Mouse (Mus musculus) CH12.LX (cell line): ENCODE results near the gene Atp5b. TPM values are rescaled to one million over a fixed set of nuclear protein-coding genes. Genes with fewer than 3 reads are reported as not detected.
A peak's percentile ranks its signal among the peaks of the same experiment; 100 is the strongest.
"Not testable (repeated sequence)": the region's sequence is repeated elsewhere in the genome, so short reads cannot be mapped to it uniquely, and the experiment has no call there.

Experiments
- DNase-seq: peaks from one replicate; pipeline ENCODE4 v3.0.0-alpha.2; 2013; ENCODE audit errors: extremely low read depth
- H3K27ac ChIP-seq: 2 replicates; pipeline ENCODE4 v1.5.1; 2012; ENCODE audit warnings: low read depth, mild to moderate bottlenecking, control low read depth, moderate library complexity; ENCODE audit not compliant: insufficient read depth
- H3K27me3 ChIP-seq: replicated peaks from 2 replicates; pipeline ENCODE3; 2012; ENCODE audit warnings: inconsistent platforms
- H3K36me3 ChIP-seq, 2 experiments: replicated peaks in 1 of 2; 2 replicates each; pipeline versions ENCODE3 to v1.6.1; 2012; ENCODE audit warnings: inconsistent platforms in 1 of 2, low read length in 1 of 2, mild to moderate bottlenecking in 1 of 2, mixed read lengths in 1 of 2, moderate library complexity in 1 of 2; ENCODE audit not compliant: control insufficient read depth in 1 of 2, insufficient read depth in 1 of 2
- H3K4me1 ChIP-seq, 2 experiments: 2 replicates each; pipeline ENCODE4 v1.6.1; 2012; ENCODE audit warnings: inconsistent platforms in 1 of 2, moderate library complexity in 1 of 2; ENCODE audit not compliant: insufficient read depth in 2 of 2, control insufficient read depth in 1 of 2
- H3K4me2 ChIP-seq: 2 replicates; pipeline ENCODE4 v1.6.1; 2012; ENCODE audit warnings: low read depth, mild to moderate bottlenecking, control low read depth; ENCODE audit not compliant: poor library complexity, insufficient read depth, severe bottlenecking
- H3K4me3 ChIP-seq, 3 experiments: fragments of 150-350 bp in 1 of 3; sonication (generic) in 1 of 3; replicated peaks in 1 of 3; 2 replicates each; pipeline versions ENCODE3 to v1.5.1; 2011 to 2012; ENCODE audit warnings: low read depth in 2 of 3, low read length in 2 of 3, mild to moderate bottlenecking in 2 of 3, moderate library complexity in 2 of 3, control low read depth in 1 of 3, improper control_type of control experiment in 1 of 3, inconsistent platforms in 1 of 3, mixed read lengths in 1 of 3; ENCODE audit not compliant: poor library complexity in 1 of 3
- H3K79me2 ChIP-seq: replicated peaks from 2 replicates; pipeline ENCODE4 v1.6.1; 2012; ENCODE audit warnings: mild to moderate bottlenecking, moderate library complexity; ENCODE audit not compliant: control insufficient read depth, poor library complexity, insufficient read depth, severe bottlenecking; ENCODE audit errors: extremely low read depth
- H3K9ac ChIP-seq: 2 replicates; pipeline ENCODE4 v1.6.1; 2012; ENCODE audit warnings: low read depth, mild to moderate bottlenecking, control low read depth, moderate library complexity; ENCODE audit not compliant: insufficient read depth
- H3K9me3 ChIP-seq: replicated peaks from 2 replicates; pipeline ENCODE3; 2012; ENCODE audit warnings: low read length, inconsistent platforms, mixed read lengths
- CTCF ChIP-seq, 2 experiments: IDR thresholded peaks in 1 of 2; conservative IDR thresholded peaks in 1 of 2; 2 replicates each; pipeline ENCODE4 v1.5.1; 2011 to 2012; ENCODE audit warnings: low read depth in 2 of 2, low read length in 2 of 2, improper control_type of control experiment in 1 of 2, inconsistent platforms in 1 of 2, mild to moderate bottlenecking in 1 of 2, moderate library complexity in 1 of 2
- EP300 ChIP-seq: IDR thresholded peaks from 2 replicates; pipeline ENCODE4 v1.6.1; 2011; ENCODE audit warnings: low read length, improper control_type of control experiment
- MYC ChIP-seq: IDR thresholded peaks from 2 replicates; pipeline ENCODE4 v1.6.1; 2011; ENCODE audit warnings: low read depth, mild to moderate bottlenecking, improper control_type of control experiment, low read length
- POLR2A ChIP-seq: IDR thresholded peaks from 2 replicates; pipeline ENCODE4 v1.6.1; 2011; ENCODE audit warnings: low read depth, mild to moderate bottlenecking, improper control_type of control experiment, low read length
- POLR2AphosphoS2 ChIP-seq: IDR thresholded peaks from 2 replicates; pipeline ENCODE4 v1.6.1; 2011; ENCODE audit warnings: low read depth, low read length, improper control_type of control experiment
- UBTF ChIP-seq: IDR thresholded peaks from 2 replicates; pipeline ENCODE4 v1.6.1; 2012; ENCODE audit warnings: low read depth, mild to moderate bottlenecking, inconsistent platforms, low read length, improper control_type of control experiment, moderate library complexity
- ZNF384 ChIP-seq: IDR thresholded peaks from 2 replicates; pipeline ENCODE4 v1.6.1; 2012; ENCODE audit warnings: low read depth, low read length, improper control_type of control experiment, inconsistent platforms
- dilution Hi-C: fragments of 300-500 bp; cut with MboI; formaldehyde crosslinking; loops from 2 replicates; pipeline ENCODE4 v1.14.3; 2020; ENCODE audit warnings: low sequenced_read_pairs; ENCODE audit not compliant: extremely low pct_unique_long_range_greater_than_20kb, extremely low pct_ligation_motif_present
- in situ Hi-C: fragments of 300-500 bp; cut with MboI; formaldehyde crosslinking; loops from 3 replicates; pipeline ENCODE4 v1.14.3; 2019; ENCODE audit warnings: low sequenced_read_pairs, low pct_ligation_motif_present, low pct_unique_long_range_greater_than_20kb, mixed read lengths
- polyA plus RNA-seq: library from polyadenylated mRNA; unstranded; fragments of >175 nt; gene quantifications from 2 replicates; pipeline ENCODE4 v1.2.1, GENCODE M21; 2012; ENCODE audit warnings: low read depth; ENCODE audit not compliant: insufficient read length
- total RNA-seq, 2 experiments: library from RNA; depleted of rRNA; stranded (reverse); fragments of 300-350 nt in 1 of 2; fragments of >200 nt in 1 of 2; gene quantifications; 2 replicates each; pipeline ENCODE4 v1.2.3; 2012 to 2014

The Atp5b gene
- total and polyA plus RNA-seq, 3 experiments, result 1,607 to 1,775 (median 1,695) TPM

DNA sequence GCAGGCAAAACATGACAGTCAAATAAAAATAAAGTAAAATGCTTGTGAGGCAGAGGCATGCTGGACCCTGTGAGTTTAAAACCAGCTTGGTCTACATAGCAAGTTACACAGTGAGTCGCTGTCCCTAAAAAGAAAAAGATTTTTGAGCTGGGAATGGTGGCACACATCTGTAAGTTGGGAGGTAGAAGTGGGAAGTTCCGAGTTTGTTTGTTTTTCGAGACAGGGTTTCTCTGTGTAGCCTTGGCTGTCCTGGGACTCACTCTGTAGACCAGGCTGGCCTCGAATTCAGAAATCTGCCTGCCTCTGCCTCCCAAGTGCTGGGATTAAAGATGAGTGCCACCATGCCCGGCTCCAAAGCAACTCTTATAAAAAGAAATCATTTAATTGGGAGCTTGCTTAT lies 4.8 kb upstream of the Atp5b start:
- DNase-seq, H3K27ac ChIP-seq, H3K9ac ChIP-seq, H3K4me1 ChIP-seq, H3K27me3 ChIP-seq, dilution Hi-C loops, in situ Hi-C loops, H3K79me2 ChIP-seq, H3K9me3 ChIP-seq, H3K4me3 ChIP-seq, H3K4me2 ChIP-seq: not testable (repeated sequence)
- peaks cover 25 to 33% of the 10 kb centered on the region in 2 experiments for H3K36me3 ChIP-seq
- 0 out of 2 replicates have a peak, but pooled peaks have one; percentile 24 for TF ChIP-seq POLR2AphosphoS2
- peak; percentile 41 for TF ChIP-seq POLR2A

DNA sequence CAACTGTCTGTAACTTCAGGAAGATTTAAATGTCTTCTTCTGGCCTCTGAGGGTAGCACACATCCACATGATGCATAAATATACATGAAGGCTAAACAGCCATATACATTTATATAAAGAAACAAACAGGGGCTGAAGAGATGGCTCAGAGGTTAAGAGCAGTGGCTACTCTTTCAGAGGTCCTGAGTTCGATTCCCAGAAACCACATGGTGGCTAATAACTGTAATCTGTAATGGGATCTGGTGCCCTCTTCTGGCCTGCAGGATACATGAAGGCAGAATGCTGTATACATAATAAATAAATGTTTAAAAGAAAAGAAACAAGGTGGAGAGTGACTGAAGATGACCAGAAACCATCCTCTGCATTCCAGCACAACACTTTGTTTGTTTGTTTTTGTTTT lies 2.6 kb upstream of the Atp5b start:
- Histone ChIP-seq H3K9ac (no peak overlapping the region), H3K9me3 (no peaks in the 10 kb centered on the region), H3K4me3 (no peak overlapping the region), H3K27ac (no peak overlapping the region), H3K79me2 (peaks cover 24% of the 10 kb centered on the region), H3K27me3 (no peaks in the 10 kb centered on the region), H3K4me1 (peaks cover 3 to 17% of the 10 kb centered on the region in 2 experiments; a peak in 3 of 4 replicates), H3K36me3 (peaks cover 20 to 32% of the 10 kb centered on the region in 2 experiments), H3K4me2 (no peak overlapping the region)
- dilution Hi-C loops, result no loop called here
- TF ChIP-seq CTCF (conservative IDR thresholded peaks at IDR 0.05 in 1 of 2, IDR thresholded peaks at IDR 0.05 in 1 of 2; ENCODE audit: low read depth in 2 of 2, low read length in 2 of 2) (peak; percentile 33 to 58; a peak in 2 of 4 replicates), EP300 (no peak), MYC (peak; percentile 82)
- no peak for DNase-seq
- in situ Hi-C loops, result no loop called here

DNA sequence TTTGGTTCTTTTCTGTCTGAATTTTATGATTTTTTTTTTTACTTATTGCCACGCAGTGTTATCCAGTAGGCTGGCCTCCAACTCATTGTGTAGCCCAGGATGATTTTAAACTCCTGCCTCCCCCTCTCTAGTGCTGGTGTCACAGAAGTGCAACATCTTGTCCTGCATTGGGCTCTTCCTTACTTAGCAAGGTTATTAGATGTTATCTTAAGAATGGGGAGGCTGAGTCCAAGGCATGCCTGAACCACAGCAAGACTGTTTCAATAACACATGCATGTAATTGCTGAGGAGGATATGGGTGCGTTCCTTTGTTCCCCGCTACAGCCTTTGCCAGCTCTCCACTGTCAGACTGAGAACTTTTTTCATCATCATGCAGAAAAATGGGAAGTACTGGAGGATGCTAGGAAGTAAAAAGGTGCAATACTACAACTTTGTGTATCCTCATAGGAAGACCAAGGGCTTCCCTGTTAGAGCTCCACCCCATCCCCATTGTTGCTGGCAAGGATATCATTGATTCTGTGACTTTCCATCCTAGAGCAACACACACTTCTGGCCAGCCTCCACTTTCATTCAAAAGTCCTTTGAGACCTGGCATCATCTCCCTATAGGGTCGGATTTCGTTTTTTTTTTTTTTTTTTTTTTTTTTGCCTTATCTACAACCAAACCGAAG lies 1.1 kb upstream of the Atp5b start:
- TF ChIP-seq ZNF384 (peak; percentile 69), UBTF (no peak)
- TF ChIP-seq, all 38 proteins: peak for 1
- Histone ChIP-seq H3K79me2 (peaks cover 33% of the 10 kb centered on the region), H3K4me2 (peak overlapping the region; percentile 53), H3K4me1 (peaks cover 3 to 28% of the 10 kb centered on the region in 2 experiments; a peak in 3 of 4 replicates), H3K36me3 (peaks cover 29 to 41% of the 10 kb centered on the region in 2 experiments), H3K27me3 (no peaks in the 10 kb centered on the region), H3K27ac (no peak overlapping the region), H3K9me3 (no peaks in the 10 kb centered on the region), H3K4me3 (peak overlapping the region in 2 of 3 experiments; percentile 79 to 98), H3K9ac (peak overlapping the region; percentile 99)
- dilution Hi-C loops, result no loop called here
- in situ Hi-C loops, result no loop called here
- no peak for DNase-seq
